Mouse (Mus musculus): ENCODE measurements around the gene Card9.

Gene Card9

GRCm38 (mm10) chr2:26363481-26363880 lies 2.8 kb upstream of the Card9 start:
- DNase-seq (ENCODE audit: extremely low read depth, low read depth), result no peak

- DNase-seq (ENCODE audit: extremely low read depth, low read depth), result no peak
These were observed 2.3 kb upstream of the Card9 start for GRCm38 (mm10) chr2:26362991-26363390.

GRCm38 (mm10) chr2:26359983-26360382 lies 735 bp downstream of the Card9 start:
- no peak for DNase-seq (ENCODE audit: extremely low read depth, low read depth)

GRCm38 (mm10) chr2:26358667-26359320 lies 1.9 kb downstream of the Card9 start:
- DNase-seq (ENCODE audit: extremely low read depth, low read depth), result no peak

- DNase-seq (ENCODE audit: extremely low read depth, low read depth), result no peak
These were observed 3.2 kb downstream of the Card9 start for GRCm38 (mm10) chr2:26357484-26357883.

GRCm38 (mm10) chr2:26356678-26357077 lies 4.0 kb downstream of the Card9 start:
- no peak for DNase-seq (ENCODE audit: extremely low read depth, low read depth)

- no peak for DNase-seq (ENCODE audit: extremely low read depth, low read depth)
These were observed 4.5 kb downstream of the Card9 start for GRCm38 (mm10) chr2:26356231-26356630.

GRCm38 (mm10) chr2:26354401-26354800 lies 6.3 kb downstream of the Card9 start:
- DNase-seq (ENCODE audit: extremely low read depth, low read depth), result no peak

- no peak for DNase-seq (ENCODE audit: extremely low read depth, low read depth)
These were observed 7.4 kb downstream of the Card9 start for GRCm38 (mm10) chr2:26353066-26353980.

GRCm38 (mm10) chr2:26352291-26352910 lies 8.3 kb downstream of the Card9 start:
- DNase-seq (ENCODE audit: extremely low read depth, low read depth), result no peak

GRCm38 (mm10) chr2:26351358-26352290 lies 9.1 kb downstream of the Card9 start, which contains the start of gene Dnlz:
Gene Dnlz (minus strand): TSS chr2:26352110.
- DNase-seq (ENCODE audit: extremely low read depth, low read depth), result peak; percentile 70

- DNase-seq (ENCODE audit: extremely low read depth, low read depth), result no peak
These were observed 12.5 kb downstream of the Card9 start for GRCm38 (mm10) chr2:26348241-26348640.

GRCm38 (mm10) chr2:26342609-26343490 lies 17.9 kb downstream of the Card9 start:
- no peak for DNase-seq (ENCODE audit: extremely low read depth, low read depth)

- no peak for DNase-seq (ENCODE audit: extremely low read depth, low read depth)
These were observed 18.7 kb downstream of the Card9 start for GRCm38 (mm10) chr2:26342044-26342443.

- no peak for DNase-seq (ENCODE audit: extremely low read depth, low read depth)
These were observed 19.2 kb downstream of the Card9 start for GRCm38 (mm10) chr2:26341510-26341981.

- no peak for DNase-seq (ENCODE audit: extremely low read depth, low read depth)
These were observed 21.5 kb downstream of the Card9 start for GRCm38 (mm10) chr2:26339204-26339551.

GRCm38 (mm10) chr2:26338302-26339203 lies 22.2 kb downstream of the Card9 start:
- DNase-seq (ENCODE audit: extremely low read depth, low read depth), result no peak

- no peak for DNase-seq (ENCODE audit: extremely low read depth, low read depth)
These were observed 30.0 kb downstream of the Card9 start for GRCm38 (mm10) chr2:26330702-26331101.

GRCm38 (mm10) chr2:26330056-26330468 lies 30.7 kb downstream of the Card9 start:
- no peak for DNase-seq (ENCODE audit: extremely low read depth, low read depth)
